ENCODE assay signal across 9 mouse cellular contexts in the genomic region with DNA sequence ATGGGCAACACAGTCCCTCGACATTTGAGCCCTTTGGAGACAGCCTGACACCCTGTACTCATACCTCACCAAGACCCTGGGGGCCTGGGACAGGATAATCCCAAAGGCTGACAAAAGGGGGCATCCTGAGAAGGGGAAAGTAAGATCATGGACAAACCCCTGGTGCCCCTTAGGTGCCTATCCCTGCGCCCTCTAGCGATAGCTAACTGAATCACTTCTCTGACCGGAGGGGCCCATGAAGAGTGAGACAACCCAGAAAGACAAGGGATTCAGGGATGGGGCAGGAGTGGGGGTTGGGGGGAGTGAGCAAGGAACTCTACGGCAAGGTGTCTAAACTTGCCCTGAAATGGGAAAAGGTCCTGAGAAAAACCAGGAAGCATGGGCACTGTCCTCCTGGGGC. TPM values are rescaled to one million over a fixed set of nuclear protein-coding genes. Genes with fewer than 3 reads are reported as not detected.
A peak's percentile ranks its signal among the peaks of the same experiment; 100 is the strongest.
DNase-seq lines count a peak whose midpoint lies in the region; ATAC-seq and TF ChIP-seq lines count a peak whose summit lies in the region.
"Had no signal": no experiment of that assay in that cellular context is flagged by ENCODE, and none has a peak within 500 bp of the region (broad histone marks: within the 10 kb centered on the region; RNA-seq: fewer than 3 reads in every experiment).

No protein-coding gene starts in this region.

- no peak overlapping the region for H3K4me2 ChIP-seq in hindbrain, embryonic 12.5 days (replicated peaks)
- H3K4me2 ChIP-seq in CH12.LX (ENCODE audit: insufficient read depth, low read depth, poor library complexity, severe bottlenecking), result no peak overlapping the region
- H3K4me2 ChIP-seq: hindbrain, embryonic 15.5 days had no signal

- no peak for TF ChIP-seq POLR2A in CH12.LX (IDR thresholded peaks at IDR 0.05; ENCODE audit: low read depth, low read length)

- peaks cover 97% of the 10 kb centered on the region for H3K27me3 ChIP-seq in hindbrain, embryonic 10.5 days (ENCODE audit: insufficient read depth, poor library complexity, severe bottlenecking)
- peaks cover 76% of the 10 kb centered on the region for H3K27me3 ChIP-seq in hindbrain, embryonic 12.5 days
- H3K27me3 ChIP-seq in CH12.LX (replicated peaks), result peaks cover 98% of the 10 kb centered on the region

- ATAC-seq in hindbrain, embryonic 12.5 days (ENCODE audit: low FRiP score), result no peak
- ATAC-seq in granulocyte monocyte progenitor cell, adult 5-6 weeks (replicated peaks; ENCODE audit: poor library complexity, severe bottlenecking), result peak; percentile 33; the same call in 1 of the 2 replicates

- dilution Hi-C loops in CH12.LX (cut with MboI; ENCODE audit: extremely low pct_ligation_motif_present, extremely low pct_unique_long_range_greater_than_20kb, low sequenced_read_pairs), result no loop called here

- in situ Hi-C loops in CH12.LX (cut with MboI; ENCODE audit: low pct_ligation_motif_present, low pct_unique_long_range_greater_than_20kb, low sequenced_read_pairs), result loop anchor here (25.0 kb wide), 2 partner anchors 167 to 333 kb away; no protein-coding TSS in a partner anchor

- no peak for TF ChIP-seq EP300 in CH12.LX (IDR thresholded peaks at IDR 0.05; ENCODE audit: low read length)

- no peaks in the 10 kb centered on the region for H3K9me3 ChIP-seq in hindbrain, embryonic 10.5 days
- no peaks in the 10 kb centered on the region for H3K9me3 ChIP-seq in hindbrain, embryonic 12.5 days (replicated peaks)
- peaks cover 4% of the 10 kb centered on the region for H3K9me3 ChIP-seq in CH12.LX (replicated peaks; ENCODE audit: low read length)
- H3K9me3 ChIP-seq: hindbrain, embryonic 15.5 days had no signal

- TF ChIP-seq RAD21 in CH12.LX (IDR thresholded peaks at IDR 0.05; ENCODE audit: low read depth, low read length), result no peak; the same call in none of the 2 replicates

- peak; percentile 45 to 64; a peak in 3 of 4 replicates for TF ChIP-seq CTCF in CH12.LX (conservative IDR thresholded peaks at IDR 0.05 in 1 of 2, IDR thresholded peaks at IDR 0.05 in 1 of 2; ENCODE audit: low read depth in 2 of 2, low read length in 2 of 2)

- WGBS in hindbrain, embryonic 10.5 days, result 10% methylated on average over 5 of the region's 5 CpGs
- WGBS in hindbrain, embryonic 12.5 days, result 16% methylated on average over 5 of the region's 5 CpGs

- peaks cover 80% of the 10 kb centered on the region for H3K4me1 ChIP-seq in hindbrain, embryonic 10.5 days (replicated peaks)
- peaks cover 55% of the 10 kb centered on the region for H3K4me1 ChIP-seq in hindbrain, embryonic 12.5 days
- peaks cover 0 to 11% of the 10 kb centered on the region in 2 experiments; a peak in 2 of 4 replicates for H3K4me1 ChIP-seq in CH12.LX (ENCODE audit: control insufficient read depth in 1 of 2, insufficient read depth in 2 of 2)

- H3K9ac ChIP-seq in hindbrain, embryonic 12.5 days, result no peak overlapping the region
- no peak overlapping the region for H3K9ac ChIP-seq in CH12.LX (ENCODE audit: insufficient read depth, low read depth)
- H3K9ac ChIP-seq: hindbrain, embryonic 15.5 days had no signal

- peak; percentile 56 for DNase-seq in hindbrain, embryonic 10.5 days (ENCODE audit: low spot score)
- DNase-seq in 3T3-L1 (ENCODE audit: low read depth, low spot score), result peak; percentile 48
- DNase-seq in CH12.LX (ENCODE audit: extremely low read depth), result no peak
- no peak for DNase-seq in urinary bladder, adult 2 months (ENCODE audit: low spot score)
- DNase-seq in left cerebral cortex, adult 9 months (ENCODE audit: low spot score in 2 of 2), result no peak
- DNase-seq in frontal cortex, postnatal 10 days (ENCODE audit: low spot score in 2 of 2), result no peak

- no peak overlapping the region for H3K27ac ChIP-seq in hindbrain, embryonic 10.5 days
- H3K27ac ChIP-seq in hindbrain, embryonic 12.5 days, result no peak overlapping the region
- no peak overlapping the region for H3K27ac ChIP-seq in CH12.LX (ENCODE audit: insufficient read depth, low read depth)
- H3K27ac ChIP-seq: hindbrain, embryonic 15.5 days had no signal

- peaks cover 84% of the 10 kb centered on the region for H3K36me3 ChIP-seq in hindbrain, embryonic 10.5 days
- peaks cover 7% of the 10 kb centered on the region; the same call in 1 of the 2 replicates for H3K36me3 ChIP-seq in hindbrain, embryonic 12.5 days
- H3K36me3 ChIP-seq in CH12.LX (replicated peaks in 1 of 2; ENCODE audit: control insufficient read depth in 1 of 2, insufficient read depth in 1 of 2, low read length in 1 of 2), result no peaks in the 10 kb centered on the region
- H3K36me3 ChIP-seq: hindbrain, embryonic 15.5 days had no signal

- no peaks in the 10 kb centered on the region for H3K79me2 ChIP-seq in CH12.LX (replicated peaks; ENCODE audit: control insufficient read depth, extremely low read depth, insufficient read depth, poor library complexity, severe bottlenecking)

- no peak overlapping the region for H3K4me3 ChIP-seq in hindbrain, embryonic 10.5 days
- no peak overlapping the region for H3K4me3 ChIP-seq in hindbrain, embryonic 12.5 days
- no peak overlapping the region for H3K4me3 ChIP-seq in CH12.LX (replicated peaks in 1 of 3; ENCODE audit: low read depth in 2 of 3, low read length in 2 of 3, poor library complexity in 1 of 3)
- H3K4me3 ChIP-seq: hindbrain, embryonic 15.5 days had no signal

TF ChIP-seq in CH12.LX, 34 proteins besides CTCF, POLR2A, EP300 and RAD21:
- peak; percentile 30; the same call in 1 of the 2 replicates for TF ChIP-seq SMC3 (IDR thresholded peaks at IDR 0.05; ENCODE audit: low read depth, low read length)
- no peak for TF ChIP-seq PAX5 (IDR thresholded peaks at IDR 0.05; ENCODE audit: low read length)

RNA-seq across cellular contexts. Expression of a gene that starts 14.8 kb away (rescaled TPM):
- 21.1 and 26.2 TPM in 2 replicates for polyA plus RNA-seq in hindbrain, embryonic 10.5 days (2016; fragmentation: Nextera tagmentation; extraction: Ambion mirVana)
- 55.3 and 60.5 TPM in 2 replicates for polyA plus RNA-seq in hindbrain, embryonic 12.5 days (2016; fragmentation: Nextera tagmentation; extraction: Ambion mirVana)
- total RNA-seq in CH12.LX (2012; rRNA removed) (not detected in 2 replicates), CH12.LX (2014; rRNA removed) (not detected in 2 replicates)
- not detected in 2 replicates for polyA plus RNA-seq in CH12.LX (2012; ENCODE audit: insufficient read length, low read depth)
- not detected in 2 replicates for total RNA-seq in granulocyte monocyte progenitor cell, adult 5-6 weeks (2014; fragmentation: Nextera tagmentation)
- not detected in 2 replicates for total RNA-seq in granulocyte monocyte progenitor cell, adult 5-6 weeks (2017)
- polyA plus RNA-seq in urinary bladder, adult 2 months (2012; rRNA removed), result 2.3 and 3.7 TPM in 2 replicates

Comparison
In these comparisons a context has a peak if more than half of its experiments do, and no peak if none do; other contexts are left out.
1. DNase-seq: peak in hindbrain, embryonic 10.5 days (single experiment) and 3T3-L1 (single experiment); none in CH12.LX (single experiment), urinary bladder, adult 2 months (single experiment), left cerebral cortex, adult 9 months (0 of 2) and frontal cortex, postnatal 10 days (0 of 2).